Mouse (Mus musculus) limb, embryonic 12.5 days (tissue): ENCODE measurements around the gene Tpst1. TPM values are rescaled to one million over a fixed set of nuclear protein-coding genes. Genes with fewer than 3 reads are reported as not detected.

Experiments
- ATAC-seq: fragments of 200-750 bp; cut with Nextera tagmentation; 2 replicates; pipeline ENCODE4 v1.8.0; 2017; ENCODE audit warnings: low read depth, moderate TSS enrichment; ENCODE audit not compliant: insufficient number of reproducible peaks, insufficient read depth, low FRiP score, low TSS enrichment
- H3K27ac ChIP-seq: fragments of 300-500 bp; sonication (generic); 2 replicates; pipeline ENCODE4 v1.5.1; 2016; ENCODE audit warnings: mild to moderate bottlenecking, moderate library complexity
- H3K27me3 ChIP-seq: fragments of 300-500 bp; sonication (generic); 2 replicates; pipeline ENCODE4 v1.6.1; 2016; ENCODE audit warnings: mild to moderate bottlenecking, moderate library complexity
- H3K36me3 ChIP-seq: fragments of 300-500 bp; sonication (generic); 2 replicates; pipeline ENCODE4 v1.6.1; 2016; ENCODE audit warnings: mild to moderate bottlenecking, moderate library complexity
- H3K4me1 ChIP-seq: fragments of 300-500 bp; sonication (generic); replicated peaks from 2 replicates; pipeline ENCODE4 v1.6.1; 2016
- H3K4me2 ChIP-seq: fragments of 300-500 bp; sonication (generic); 2 replicates; pipeline ENCODE4 v1.6.1; 2016; ENCODE audit warnings: mild to moderate bottlenecking, moderate library complexity
- H3K4me3 ChIP-seq: fragments of 300-500 bp; sonication (generic); replicated peaks from 2 replicates; pipeline ENCODE4 v1.5.1; 2016; ENCODE audit warnings: mild to moderate bottlenecking
- H3K9ac ChIP-seq: fragments of 300-500 bp; sonication (generic); replicated peaks from 2 replicates; pipeline ENCODE4 v1.6.1; 2016; ENCODE audit warnings: mild to moderate bottlenecking, moderate library complexity
- H3K9me3 ChIP-seq: fragments of 300-500 bp; sonication (generic); 2 replicates; pipeline ENCODE4 v1.6.1; 2016; ENCODE audit warnings: mild to moderate bottlenecking, moderate library complexity
- WGBS: fragments of 180-500 bp; shearing (Covaris S2); methylation state at CpG from one replicate; pipeline ENCODE4 v1.1.7; 2016; 5-methylcytosine and 5-hydroxymethylcytosine counted together
- polyA plus RNA-seq: library from polyadenylated mRNA; unstranded; fragments of >200 nt; fragmentation: Nextera tagmentation; extraction: Ambion mirVana; gene quantifications from 2 replicates; pipeline ENCODE4 v1.2.1, GENCODE M21; 2016

Tpst1 gene
- polyA plus RNA-seq, 1 experiment from 2014 or later: 83.5 TPM

DNA sequence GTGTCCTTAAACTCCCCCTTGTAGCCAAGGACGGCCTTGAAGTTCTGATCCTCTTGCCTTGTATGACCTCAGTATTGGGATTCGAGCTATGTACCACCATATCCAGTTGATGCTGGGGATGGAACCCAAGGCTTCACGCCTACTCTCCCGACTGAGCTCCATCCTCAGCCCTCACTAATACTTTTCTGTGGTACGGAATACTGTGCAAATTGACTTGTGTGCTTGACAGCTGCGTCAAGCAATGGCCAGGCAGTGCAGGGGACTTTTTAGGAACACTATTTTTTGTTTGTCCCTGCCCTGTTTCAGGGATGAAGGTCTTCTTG lies 5.7 kb downstream of the Tpst1 start:
- Histone ChIP-seq H3K27me3 (no peaks in the 10 kb centered on the region), H3K9ac (peak overlapping the region; percentile 94), H3K9me3 (0 out of 2 replicates have a peak, but pooled peaks cover 4% of the 10 kb centered on the region), H3K4me3 (peak overlapping the region; percentile 77), H3K4me1 (peaks cover 10% of the 10 kb centered on the region), H3K36me3 (peaks cover 20% of the 10 kb centered on the region), H3K4me2 (peak overlapping the region; percentile 79), H3K27ac (peak overlapping the region; percentile 85)
- 51% methylated on average over 6 of the region's 6 CpGs for WGBS
- ATAC-seq: 0 out of 2 replicates have a peak, but pooled peaks have one; percentile 30

DNA sequence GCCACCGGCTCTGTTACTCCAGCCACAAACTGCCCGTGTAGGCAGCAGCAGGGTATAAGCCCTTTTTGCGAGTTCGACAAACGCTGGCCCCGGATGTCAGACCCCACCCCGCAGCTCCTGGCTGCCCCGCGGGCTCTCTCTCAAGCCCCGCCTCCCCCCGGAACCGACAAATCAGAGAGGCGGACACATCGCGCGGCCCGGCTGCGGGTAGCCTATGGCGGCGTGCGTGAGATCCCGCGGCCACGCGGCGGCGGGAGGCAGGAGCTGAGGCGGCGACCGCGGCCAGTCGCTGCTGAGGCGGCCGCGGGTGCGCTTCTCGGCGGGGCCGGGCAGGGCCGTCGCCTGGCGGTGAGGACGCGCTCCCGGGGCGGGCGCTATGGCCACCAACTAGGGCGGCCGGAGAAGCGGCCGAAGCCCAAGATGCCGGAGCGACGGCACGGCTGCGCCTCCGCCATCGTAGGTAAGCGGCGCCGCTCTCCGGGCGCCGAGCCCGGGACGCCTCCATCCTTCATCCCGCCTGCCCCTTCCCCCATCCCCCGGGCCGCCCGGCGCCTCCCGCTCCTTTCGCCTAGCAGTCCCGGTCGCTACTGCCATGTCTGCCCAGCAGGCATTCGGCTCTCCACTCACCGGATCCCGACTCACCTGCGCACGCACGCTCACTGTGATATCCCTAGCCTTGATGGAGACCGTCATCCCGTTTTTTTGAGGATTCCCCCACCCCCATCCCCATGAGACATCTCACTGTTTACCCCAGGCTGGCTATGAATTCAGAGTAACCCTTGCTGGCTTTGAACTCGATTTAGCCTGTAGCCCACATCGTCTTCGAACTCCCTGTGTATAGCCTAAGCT lies 6.3 kb downstream of the Tpst1 start:
- H3K9me3 ChIP-seq: 0 out of 2 replicates have a peak, but pooled peaks cover 4% of the 10 kb centered on the region
- peak overlapping the region; percentile 77 for H3K4me3 ChIP-seq
- peaks cover 10% of the 10 kb centered on the region for H3K4me1 ChIP-seq
- H3K9ac ChIP-seq: peak overlapping the region; percentile 94
- peak; percentile 94 for ATAC-seq
- peaks cover 20% of the 10 kb centered on the region for H3K36me3 ChIP-seq
- H3K27ac ChIP-seq: peak overlapping the region; percentile 85
- peak overlapping the region; percentile 79 for H3K4me2 ChIP-seq
- H3K27me3 ChIP-seq: no peaks in the 10 kb centered on the region
- 1% methylated on average over 86 of the region's 86 CpGs for WGBS

GRCm38 (mm10) chr5:130080051-130080681 lies 7.0 kb downstream of the Tpst1 start:
- Histone ChIP-seq H3K27me3 (no peaks in the 10 kb centered on the region), H3K9me3 (0 out of 2 replicates have a peak, but pooled peaks cover 4% of the 10 kb centered on the region), H3K4me3 (peak overlapping the region; percentile 77), H3K27ac (peak overlapping the region; percentile 85; the same call in 1 of the 2 replicates), H3K9ac (peak overlapping the region; percentile 94), H3K36me3 (peaks cover 25% of the 10 kb centered on the region), H3K4me1 (peaks cover 10% of the 10 kb centered on the region), H3K4me2 (peak overlapping the region; percentile 79)
- ATAC-seq: no peak
- WGBS: 67% methylated on average over 16 of the region's 16 CpGs

GRCm38 (mm10) chr5:130081181-130081881 lies 8.2 kb downstream of the Tpst1 start:
- 97% methylated on average over 8 of the region's 8 CpGs for WGBS
- H3K4me1 ChIP-seq: peaks cover 10% of the 10 kb centered on the region
- no peak overlapping the region for H3K4me2 ChIP-seq
- no peak for ATAC-seq
- H3K27ac ChIP-seq: no peak overlapping the region
- H3K4me3 ChIP-seq: no peak overlapping the region
- peaks cover 36% of the 10 kb centered on the region for H3K36me3 ChIP-seq
- H3K9me3 ChIP-seq: peaks cover 10% of the 10 kb centered on the region; the same call in 1 of the 2 replicates
- no peaks in the 10 kb centered on the region for H3K27me3 ChIP-seq
- no peak overlapping the region for H3K9ac ChIP-seq

DNA sequence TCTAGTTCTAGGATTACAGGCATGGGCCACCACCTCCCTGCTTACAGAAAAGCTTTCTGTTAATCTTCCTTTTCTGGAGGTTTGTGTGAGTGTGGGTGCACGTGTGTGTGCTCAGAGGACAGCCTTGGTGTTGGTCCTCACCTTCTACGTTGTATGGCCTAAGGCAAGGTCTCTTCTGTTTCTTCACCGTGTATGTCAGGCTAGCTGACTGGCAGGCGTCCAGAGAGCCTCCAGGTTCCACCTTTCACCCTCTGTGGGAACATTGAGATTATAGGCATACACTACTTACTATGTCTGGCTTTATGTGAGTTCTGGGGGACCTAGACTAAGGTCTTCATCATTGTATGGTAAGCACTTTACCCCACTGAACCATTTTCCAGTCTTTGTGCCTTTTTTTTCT lies 9.3 kb downstream of the Tpst1 start:
- no peaks in the 10 kb centered on the region for H3K27me3 ChIP-seq

DNA sequence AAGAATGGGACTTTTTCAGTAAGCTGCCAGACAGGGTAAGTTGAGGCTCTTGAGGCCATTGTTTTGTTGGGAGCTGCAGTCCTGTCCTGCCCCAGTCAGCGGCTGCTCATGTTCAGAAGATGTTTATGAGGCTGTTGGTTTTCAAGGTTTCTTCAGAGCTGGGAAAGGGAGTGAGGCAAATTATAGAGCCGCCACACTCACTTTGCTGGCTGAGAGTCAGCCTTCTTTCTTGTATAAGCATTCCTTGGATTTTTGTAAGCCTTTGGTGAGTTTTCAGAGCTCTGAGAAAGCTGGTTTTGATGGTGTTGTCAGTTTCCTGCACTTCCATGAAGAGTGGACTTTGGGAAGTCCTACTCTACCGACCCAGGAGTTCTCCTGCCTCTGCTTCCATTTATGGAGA lies 11.1 kb downstream of the Tpst1 start:
- H3K36me3 ChIP-seq: peaks cover 43% of the 10 kb centered on the region

More for the DNA sequence above, 9.3 kb downstream of the Tpst1 start:
- ATAC-seq: no peak
- 79% methylated on average over 4 of the region's 4 CpGs for WGBS
- peaks cover 10% of the 10 kb centered on the region for H3K4me1 ChIP-seq
- peaks cover 40% of the 10 kb centered on the region for H3K36me3 ChIP-seq
- no peak overlapping the region for H3K4me3 ChIP-seq
- H3K9me3 ChIP-seq: peaks cover 10% of the 10 kb centered on the region; the same call in 1 of the 2 replicates
- no peak overlapping the region for H3K9ac ChIP-seq
- no peak overlapping the region for H3K27ac ChIP-seq
- H3K4me2 ChIP-seq: no peak overlapping the region

DNA sequence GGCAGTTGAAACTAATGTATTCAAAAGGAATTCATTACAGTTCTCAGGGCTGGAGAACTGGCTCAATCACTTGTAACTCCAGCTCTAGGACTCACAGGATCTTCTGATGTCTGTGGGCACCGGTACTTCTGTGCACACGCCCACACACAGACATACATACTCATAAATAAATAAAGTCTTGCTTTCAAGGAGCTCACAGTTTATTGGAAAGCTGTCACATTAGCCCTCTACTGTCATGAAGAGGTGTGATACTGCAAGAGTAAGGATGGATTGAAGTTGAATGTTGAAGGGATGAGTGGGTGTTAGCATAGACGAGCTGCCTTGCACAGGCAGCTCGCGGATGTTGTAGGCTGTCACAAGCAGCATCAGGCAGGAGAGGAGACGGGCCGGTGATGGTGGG lies 14.9 kb downstream of the Tpst1 start:
- Histone ChIP-seq H3K27ac (no peak overlapping the region), H3K36me3 (peaks cover 51% of the 10 kb centered on the region), H3K9me3 (peaks cover 6% of the 10 kb centered on the region; the same call in 1 of the 2 replicates), H3K4me1 (0 out of 2 replicates have a peak, but pooled peaks cover 7% of the 10 kb centered on the region), H3K4me3 (no peak overlapping the region), H3K4me2 (no peak overlapping the region), H3K9ac (no peak overlapping the region), H3K27me3 (no peaks in the 10 kb centered on the region)
- WGBS: 86% methylated on average over 7 of the region's 7 CpGs
- no peak for ATAC-seq

More for the DNA sequence above, 11.1 kb downstream of the Tpst1 start:
- Histone ChIP-seq H3K4me2 (no peak overlapping the region), H3K27ac (no peak overlapping the region), H3K4me1 (peaks cover 12% of the 10 kb centered on the region), H3K27me3 (no peaks in the 10 kb centered on the region), H3K9me3 (peaks cover 10% of the 10 kb centered on the region; the same call in 1 of the 2 replicates), H3K9ac (no peak overlapping the region), H3K4me3 (no peak overlapping the region)
- 81% methylated on average over 3 of the region's 3 CpGs for WGBS
- no peak for ATAC-seq

- Histone ChIP-seq H3K27ac (no peak overlapping the region), H3K4me1 (0 out of 2 replicates have a peak, but pooled peaks cover 5% of the 10 kb centered on the region), H3K4me3 (no peak overlapping the region), H3K9me3 (peaks cover 6% of the 10 kb centered on the region; the same call in 1 of the 2 replicates), H3K27me3 (no peaks in the 10 kb centered on the region), H3K36me3 (peaks cover 46% of the 10 kb centered on the region), H3K4me2 (no peak overlapping the region), H3K9ac (no peak overlapping the region)
- WGBS: 89% methylated on average over 4 of the region's 4 CpGs
- no peak for ATAC-seq
These were observed 15.5 kb downstream of the Tpst1 start for GRCm38 (mm10) chr5:130088612-130089011.

GRCm38 (mm10) chr5:130089177-130089576 lies 16.1 kb downstream of the Tpst1 start:
- 0 out of 2 replicates have a peak, but pooled peaks cover 5% of the 10 kb centered on the region for H3K4me1 ChIP-seq
- H3K9ac ChIP-seq: no peak overlapping the region
- H3K27me3 ChIP-seq: no peaks in the 10 kb centered on the region
- no peak overlapping the region for H3K4me3 ChIP-seq
- no peak overlapping the region for H3K27ac ChIP-seq
- H3K36me3 ChIP-seq: peaks cover 48% of the 10 kb centered on the region
- H3K9me3 ChIP-seq: peaks cover 6% of the 10 kb centered on the region; the same call in 1 of the 2 replicates
- no peak for ATAC-seq
- no peak overlapping the region for H3K4me2 ChIP-seq
- WGBS: 73% methylated on average over 7 of the region's 7 CpGs

DNA sequence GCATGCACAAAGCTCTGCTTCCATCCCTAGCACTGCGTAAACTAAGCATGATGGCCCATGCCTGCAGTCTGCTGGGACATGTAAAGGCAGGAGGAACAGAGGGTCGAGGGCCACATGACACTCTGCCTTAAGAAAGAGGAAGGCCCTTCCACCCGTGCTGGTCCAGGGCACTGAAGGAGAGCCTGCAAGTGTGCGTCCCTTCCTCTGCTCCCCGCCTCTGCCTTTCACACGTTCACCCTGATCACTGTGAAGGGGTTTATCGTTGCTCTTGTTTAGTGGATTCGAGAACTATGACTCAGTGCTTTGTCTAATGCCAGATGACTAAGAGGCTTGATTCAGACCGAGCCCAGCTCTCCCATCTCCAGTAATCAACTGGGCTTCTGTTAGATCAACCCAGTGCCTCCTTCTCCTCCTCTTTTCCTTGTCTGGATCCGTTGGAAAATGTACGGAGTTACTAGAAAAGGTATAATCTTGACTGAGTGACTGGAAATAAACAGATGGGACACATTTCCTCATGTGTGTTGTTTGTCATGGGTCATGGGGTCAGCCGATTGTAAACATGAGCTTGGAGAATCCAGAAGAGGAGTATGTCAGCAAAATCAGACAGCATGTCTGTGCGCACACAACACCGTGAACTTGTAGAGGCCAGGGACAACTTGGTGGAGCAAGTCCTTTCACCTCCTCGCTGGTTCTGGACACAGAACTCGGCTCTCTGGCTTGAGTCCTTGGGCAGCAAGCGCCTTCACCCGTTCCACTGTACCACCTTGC lies 16.7 kb downstream of the Tpst1 start:
- 0 out of 2 replicates have a peak, but pooled peaks cover 5% of the 10 kb centered on the region for H3K4me1 ChIP-seq
- peaks cover 45% of the 10 kb centered on the region for H3K36me3 ChIP-seq
- no peak overlapping the region for H3K9ac ChIP-seq
- no peak overlapping the region for H3K27ac ChIP-seq
- no peak overlapping the region for H3K4me2 ChIP-seq
- peaks cover 8% of the 10 kb centered on the region; the same call in 1 of the 2 replicates for H3K9me3 ChIP-seq
- WGBS: 89% methylated on average over 18 of the region's 18 CpGs
- H3K4me3 ChIP-seq: no peak overlapping the region
- H3K27me3 ChIP-seq: no peaks in the 10 kb centered on the region
- ATAC-seq: no peak
